Mouse (Mus musculus) testis, adult 2 months (tissue): Measurements from ENCODE around the gene Nup93. TPM values are rescaled to one million over a fixed set of nuclear protein-coding genes. Genes with fewer than 3 reads are reported as not detected.
A peak's percentile ranks its signal among the peaks of the same experiment; 100 is the strongest.

Experiments
- H3K27ac ChIP-seq: fragments of 200-500 bp; 2 replicates; pipeline ENCODE4 v1.5.1; 2012; ENCODE audit warnings: low read depth, low read length; ENCODE audit not compliant: control insufficient read depth, insufficient read depth
- H3K27me3 ChIP-seq: fragments of 200-500 bp; 2 replicates; pipeline ENCODE4 v1.6.1; 2012; ENCODE audit warnings: mild to moderate bottlenecking, low read length, moderate library complexity; ENCODE audit not compliant: control insufficient read depth, insufficient read depth
- H3K36me3 ChIP-seq: fragments of 200-500 bp; 2 replicates; pipeline ENCODE4 v1.6.1; 2012; ENCODE audit warnings: mild to moderate bottlenecking, low read length; ENCODE audit not compliant: control insufficient read depth, insufficient read depth
- H3K4me1 ChIP-seq: fragments of 200-500 bp; 2 replicates; pipeline ENCODE4 v1.6.1; 2012; ENCODE audit warnings: low read length; ENCODE audit not compliant: control insufficient read depth, insufficient read depth
- H3K4me3 ChIP-seq: fragments of 200-500 bp; 2 replicates; pipeline ENCODE4 v1.5.1; 2012; ENCODE audit warnings: low read depth, mild to moderate bottlenecking, low read length, moderate library complexity, mixed read lengths; ENCODE audit not compliant: control insufficient read depth
- CTCF ChIP-seq: fragments of 200-500 bp; IDR thresholded peaks from 2 replicates; pipeline ENCODE4 v1.5.1; 2012; ENCODE audit warnings: low read depth, mild to moderate bottlenecking, inconsistent platforms, low read length, moderate library complexity; ENCODE audit not compliant: control insufficient read depth, insufficient read depth, insufficient replicate concordance
- POLR2A ChIP-seq: fragments of 200-500 bp; IDR thresholded peaks from 2 replicates; pipeline ENCODE4 v1.6.1; 2012; ENCODE audit warnings: low read depth, mild to moderate bottlenecking, inconsistent platforms, low read length, moderate library complexity; ENCODE audit not compliant: control insufficient read depth
- polyA plus RNA-seq: library from polyadenylated mRNA; depleted of rRNA; stranded (reverse); fragments of >200 nt; gene quantifications from 2 replicates; pipeline ENCODE4 v1.2.3, GENCODE M21; 2012

Gene Nup93
- polyA plus RNA-seq, 1 experiment = 27.1 TPM

- TF ChIP-seq POLR2A = no peak
- no peak for TF ChIP-seq CTCF
- Histone ChIP-seq H3K27ac (no peak overlapping the region), H3K4me3 (no peak overlapping the region), H3K27me3 (no peaks in the 10 kb centered on the region), H3K36me3 (no peaks in the 10 kb centered on the region), H3K4me1 (no peaks in the 10 kb centered on the region)
These were observed 139.7 kb downstream of the Nup93 start for GRCm38 (mm10) chr8:94354069-94354531.

GRCm38 (mm10) chr8:94354571-94354970 lies 140.2 kb downstream of the Nup93 start:
- H3K4me3 ChIP-seq = no peak overlapping the region
- H3K27ac ChIP-seq = no peak overlapping the region
- TF ChIP-seq CTCF = no peak
- no peak for TF ChIP-seq POLR2A
- H3K27me3 ChIP-seq = no peaks in the 10 kb centered on the region
- no peaks in the 10 kb centered on the region for H3K4me1 ChIP-seq
- no peaks in the 10 kb centered on the region for H3K36me3 ChIP-seq

GRCm38 (mm10) chr8:94357220-94357619 lies 142.9 kb downstream of the Nup93 start:
- no peaks in the 10 kb centered on the region for H3K27me3 ChIP-seq
- no peak overlapping the region for H3K4me3 ChIP-seq
- H3K4me1 ChIP-seq = peaks cover 3% of the 10 kb centered on the region
- H3K36me3 ChIP-seq = no peaks in the 10 kb centered on the region
- H3K27ac ChIP-seq = no peak overlapping the region
- no peak for TF ChIP-seq CTCF
- TF ChIP-seq POLR2A = no peak

GRCm38 (mm10) chr8:94358541-94358940 lies 144.2 kb downstream of the Nup93 start:
- Histone ChIP-seq H3K27ac (no peak overlapping the region), H3K27me3 (no peaks in the 10 kb centered on the region), H3K36me3 (no peaks in the 10 kb centered on the region), H3K4me1 (peaks cover 5% of the 10 kb centered on the region), H3K4me3 (no peak overlapping the region)
- TF ChIP-seq CTCF (no peak), POLR2A (no peak)

- Histone ChIP-seq H3K27me3 (no peaks in the 10 kb centered on the region), H3K36me3 (no peaks in the 10 kb centered on the region), H3K4me1 (peaks cover 5% of the 10 kb centered on the region), H3K4me3 (peak overlapping the region; percentile 10; the same call in 1 of the 2 replicates), H3K27ac (peak overlapping the region; percentile 36; the same call in 1 of the 2 replicates)
- no peak for TF ChIP-seq CTCF
- no peak for TF ChIP-seq POLR2A
These were observed 147.5 kb downstream of the Nup93 start for GRCm38 (mm10) chr8:94361774-94362431.

- TF ChIP-seq CTCF (no peak), POLR2A (no peak)
- Histone ChIP-seq H3K4me1 (peaks cover 5% of the 10 kb centered on the region), H3K36me3 (no peaks in the 10 kb centered on the region), H3K27me3 (no peaks in the 10 kb centered on the region), H3K27ac (peak overlapping the region; percentile 73), H3K4me3 (no peak overlapping the region)
These were observed 148.4 kb downstream of the Nup93 start for GRCm38 (mm10) chr8:94362607-94363239.

- H3K4me3 ChIP-seq = no peak overlapping the region
These were observed 148.9 kb downstream of the Nup93 start for GRCm38 (mm10) chr8:94363288-94363688.

More at GRCm38 (mm10) chr8:94363288-94363688, 148.9 kb downstream of the Nup93 start:
- H3K36me3 ChIP-seq = no peaks in the 10 kb centered on the region
- peaks cover 5% of the 10 kb centered on the region for H3K4me1 ChIP-seq
- H3K27ac ChIP-seq = peak overlapping the region; percentile 73; the same call in 1 of the 2 replicates
- TF ChIP-seq CTCF = no peak
- TF ChIP-seq POLR2A = no peak
- no peaks in the 10 kb centered on the region for H3K27me3 ChIP-seq
